Mouse (Mus musculus): ENCODE measurements around the gene Uhrf1.

- TF ChIP-seq CTCF (IDR thresholded peaks at IDR 0.05; ENCODE audit: low read depth) (no peak), EP300 (IDR thresholded peaks at IDR 0.05; ENCODE audit: low read depth) (no peak)
Measured at GRCm38 (mm10) chr17:56282802-56283201, 20.3 kb upstream of the Uhrf1 start.

Data from liver, embryonic 14.5 days (tissue).